Mouse (Mus musculus): ENCODE measurements around the gene Gprc5b.
A peak's percentile ranks its signal among the peaks of the same experiment; 100 is the strongest.

The Gprc5b gene

GRCm38 (mm10) chr7:118983961-118984360 lies 11.1 kb downstream of the Gprc5b start:
- Histone ChIP-seq H3K9me3 (ENCODE audit: low read length) (no peaks in the 10 kb centered on the region), H3K4me3 (replicated peaks; ENCODE audit: low read length) (peak overlapping the region; percentile 49), H3K4me1 (replicated peaks; ENCODE audit: low read depth, low read length) (peaks cover 44% of the 10 kb centered on the region), H3K27me3 (ENCODE audit: insufficient read depth, low read length) (0 out of 2 replicates have a peak, but pooled peaks cover 5% of the 10 kb centered on the region), H3K36me3 (ENCODE audit: insufficient read depth, low read length) (peaks cover 46% of the 10 kb centered on the region)
- TF ChIP-seq NANOG (IDR thresholded peaks at IDR 0.05; ENCODE audit: borderline replicate concordance, low read length), result no peak
- TF ChIP-seq POU5F1 (IDR thresholded peaks at IDR 0.05; ENCODE audit: borderline replicate concordance, low read length), result no peak
- TF ChIP-seq CTCF (conservative IDR thresholded peaks at IDR 0.05; ENCODE audit: low read length), result no peak

DNA sequence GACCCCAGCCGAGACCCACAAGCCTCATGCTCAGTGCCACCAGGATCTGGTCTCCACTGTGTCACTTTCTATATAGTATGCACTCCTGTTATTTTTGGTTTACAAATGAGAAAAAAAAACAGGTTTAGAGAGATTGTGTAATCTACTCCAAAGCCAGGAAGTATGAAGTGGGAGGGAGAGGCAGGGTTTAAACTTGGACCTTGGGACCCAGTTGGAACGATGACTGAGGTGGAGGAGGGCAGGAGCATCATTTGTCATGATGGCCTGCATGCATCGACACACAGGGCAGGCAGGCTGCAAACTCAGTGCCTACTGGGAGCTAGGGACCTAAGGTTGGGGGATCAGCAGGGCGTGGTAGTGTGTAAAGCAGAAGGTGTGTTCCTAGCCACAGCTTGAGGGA lies 12.4 kb downstream of the Gprc5b start:
- peaks cover 58% of the 10 kb centered on the region for H3K36me3 ChIP-seq (ENCODE audit: insufficient read depth, low read length)
- H3K4me3 ChIP-seq (replicated peaks; ENCODE audit: low read length), result no peak overlapping the region
- peaks cover 49% of the 10 kb centered on the region for H3K4me1 ChIP-seq (replicated peaks; ENCODE audit: low read depth, low read length)
- no peaks in the 10 kb centered on the region for H3K9me3 ChIP-seq (ENCODE audit: low read length)
- H3K27me3 ChIP-seq (ENCODE audit: insufficient read depth, low read length), result 0 out of 2 replicates have a peak, but pooled peaks cover 2% of the 10 kb centered on the region
- no peak for TF ChIP-seq CTCF (conservative IDR thresholded peaks at IDR 0.05; ENCODE audit: low read length)
- no peak for TF ChIP-seq POU5F1 (IDR thresholded peaks at IDR 0.05; ENCODE audit: borderline replicate concordance, low read length)
- TF ChIP-seq NANOG (IDR thresholded peaks at IDR 0.05; ENCODE audit: borderline replicate concordance, low read length), result no peak

DNA sequence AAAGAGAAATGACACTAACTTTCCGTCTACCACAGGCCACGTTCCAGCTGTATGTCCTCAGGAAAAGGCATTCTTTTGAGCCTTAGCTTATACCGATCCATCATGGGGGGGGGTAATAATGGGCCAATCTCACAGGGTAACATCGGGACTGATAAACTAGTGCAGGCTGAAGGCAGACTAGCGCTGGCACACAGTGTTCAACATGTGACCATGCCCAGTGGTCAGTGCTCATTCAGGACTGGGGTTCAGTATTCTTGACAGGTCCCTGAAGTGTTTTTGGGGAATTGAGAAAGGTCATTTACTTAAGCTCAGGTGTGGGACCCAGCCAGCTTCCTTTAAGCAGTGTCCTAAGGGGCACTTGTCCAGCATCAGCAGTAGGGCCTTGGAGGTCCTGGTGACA lies 13.2 kb downstream of the Gprc5b start:
- Histone ChIP-seq H3K27me3 (ENCODE audit: insufficient read depth, low read length) (no peaks in the 10 kb centered on the region), H3K4me3 (replicated peaks; ENCODE audit: low read length) (no peak overlapping the region), H3K36me3 (ENCODE audit: insufficient read depth, low read length) (peaks cover 63% of the 10 kb centered on the region), H3K4me1 (replicated peaks; ENCODE audit: low read depth, low read length) (peaks cover 49% of the 10 kb centered on the region), H3K9me3 (ENCODE audit: low read length) (no peaks in the 10 kb centered on the region)
- TF ChIP-seq POU5F1 (IDR thresholded peaks at IDR 0.05; ENCODE audit: borderline replicate concordance, low read length), result no peak
- no peak for TF ChIP-seq CTCF (conservative IDR thresholded peaks at IDR 0.05; ENCODE audit: low read length)
- no peak for TF ChIP-seq NANOG (IDR thresholded peaks at IDR 0.05; ENCODE audit: borderline replicate concordance, low read length)

DNA sequence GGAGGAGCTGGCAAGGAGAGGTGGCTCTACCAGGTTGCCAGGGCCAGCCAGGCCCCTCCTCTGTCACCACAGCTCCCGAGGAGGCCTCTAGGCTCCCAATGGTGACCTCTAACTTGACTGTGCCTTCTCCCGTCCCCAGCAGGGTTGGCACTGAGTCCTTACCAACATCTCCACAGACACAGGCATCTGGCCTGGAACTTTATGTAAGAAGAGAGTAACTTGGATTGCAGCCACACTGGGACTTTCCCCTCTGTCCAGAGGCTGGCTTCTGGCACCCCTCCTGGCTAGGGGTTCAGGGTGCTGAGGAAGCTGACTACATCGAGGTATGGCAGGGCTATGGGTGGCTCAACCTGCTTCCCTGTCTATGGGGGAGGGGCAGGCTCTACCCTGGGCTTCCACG lies 13.7 kb downstream of the Gprc5b start:
- Histone ChIP-seq H3K9me3 (ENCODE audit: low read length) (no peaks in the 10 kb centered on the region), H3K4me3 (replicated peaks; ENCODE audit: low read length) (no peak overlapping the region), H3K36me3 (ENCODE audit: insufficient read depth, low read length) (peaks cover 65% of the 10 kb centered on the region), H3K4me1 (replicated peaks; ENCODE audit: low read depth, low read length) (peaks cover 52% of the 10 kb centered on the region), H3K27me3 (ENCODE audit: insufficient read depth, low read length) (no peaks in the 10 kb centered on the region)
- TF ChIP-seq NANOG (IDR thresholded peaks at IDR 0.05; ENCODE audit: borderline replicate concordance, low read length), result no peak
- no peak for TF ChIP-seq CTCF (conservative IDR thresholded peaks at IDR 0.05; ENCODE audit: low read length)
- TF ChIP-seq POU5F1 (IDR thresholded peaks at IDR 0.05; ENCODE audit: borderline replicate concordance, low read length), result no peak

GRCm38 (mm10) chr7:118979708-118980107 lies 15.3 kb downstream of the Gprc5b start:
- H3K9me3 ChIP-seq (ENCODE audit: low read length), result no peaks in the 10 kb centered on the region
- H3K36me3 ChIP-seq (ENCODE audit: insufficient read depth, low read length), result peaks cover 81% of the 10 kb centered on the region
- H3K4me1 ChIP-seq (replicated peaks; ENCODE audit: low read depth, low read length), result peaks cover 44% of the 10 kb centered on the region
- H3K4me3 ChIP-seq (replicated peaks; ENCODE audit: low read length), result no peak overlapping the region
- TF ChIP-seq POU5F1 (IDR thresholded peaks at IDR 0.05; ENCODE audit: borderline replicate concordance, low read length) (no peak), CTCF (conservative IDR thresholded peaks at IDR 0.05; ENCODE audit: low read length) (no peak), NANOG (IDR thresholded peaks at IDR 0.05; ENCODE audit: borderline replicate concordance, low read length) (no peak)
- no peaks in the 10 kb centered on the region for H3K27me3 ChIP-seq (ENCODE audit: insufficient read depth, low read length)

DNA sequence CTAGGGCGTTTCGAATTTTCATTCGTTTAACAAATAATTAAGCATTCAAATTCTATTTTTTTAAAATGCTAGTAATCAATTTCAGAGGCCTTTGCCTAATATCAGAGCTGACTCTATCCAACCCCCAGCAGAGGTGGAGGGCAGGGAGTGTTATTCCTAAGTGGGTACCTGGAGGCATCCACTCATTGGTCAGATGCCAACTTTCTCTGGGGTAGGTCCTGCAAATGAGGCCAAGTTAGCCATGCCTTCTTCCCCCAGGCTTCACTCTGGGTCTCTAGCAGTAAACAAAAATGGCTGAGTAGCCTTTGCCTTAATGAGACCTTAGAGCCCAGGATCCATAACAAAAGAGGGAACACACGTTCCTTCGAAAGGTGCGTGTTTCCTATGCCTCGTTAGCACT lies 15.9 kb downstream of the Gprc5b start:
- Histone ChIP-seq H3K4me3 (replicated peaks; ENCODE audit: low read length) (no peak overlapping the region), H3K9me3 (ENCODE audit: low read length) (no peaks in the 10 kb centered on the region), H3K27me3 (ENCODE audit: insufficient read depth, low read length) (no peaks in the 10 kb centered on the region), H3K4me1 (replicated peaks; ENCODE audit: low read depth, low read length) (peaks cover 38% of the 10 kb centered on the region), H3K36me3 (ENCODE audit: insufficient read depth, low read length) (peaks cover 84% of the 10 kb centered on the region)
- no peak for TF ChIP-seq POU5F1 (IDR thresholded peaks at IDR 0.05; ENCODE audit: borderline replicate concordance, low read length)
- no peak for TF ChIP-seq NANOG (IDR thresholded peaks at IDR 0.05; ENCODE audit: borderline replicate concordance, low read length)
- no peak for TF ChIP-seq CTCF (conservative IDR thresholded peaks at IDR 0.05; ENCODE audit: low read length)

DNA sequence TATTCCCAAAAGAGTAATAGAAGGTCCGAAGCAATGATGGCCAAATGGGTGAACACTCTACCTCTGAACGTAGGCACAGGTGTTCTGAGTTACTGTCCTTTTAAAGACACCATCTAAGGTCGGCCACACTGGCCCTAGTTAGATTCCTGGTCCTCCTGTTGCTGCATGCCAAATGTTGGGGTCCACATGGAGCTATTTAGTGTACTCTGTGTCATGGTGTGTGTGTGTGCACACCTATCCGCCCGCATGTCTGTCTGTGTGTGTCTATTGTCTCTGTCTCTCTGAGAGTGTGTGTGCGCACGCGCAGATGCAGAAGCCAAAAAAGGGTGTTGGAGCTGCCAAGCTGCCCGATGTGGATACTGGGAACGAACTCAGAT lies 17.9 kb downstream of the Gprc5b start:
- no peaks in the 10 kb centered on the region for H3K27me3 ChIP-seq (ENCODE audit: insufficient read depth, low read length)
- H3K4me3 ChIP-seq (replicated peaks; ENCODE audit: low read length), result no peak overlapping the region
- peaks cover 43% of the 10 kb centered on the region for H3K4me1 ChIP-seq (replicated peaks; ENCODE audit: low read depth, low read length)
- H3K9me3 ChIP-seq (ENCODE audit: low read length), result no peaks in the 10 kb centered on the region
- peaks cover 70% of the 10 kb centered on the region for H3K36me3 ChIP-seq (ENCODE audit: insufficient read depth, low read length)
- TF ChIP-seq NANOG (IDR thresholded peaks at IDR 0.05; ENCODE audit: borderline replicate concordance, low read length), result no peak

DNA sequence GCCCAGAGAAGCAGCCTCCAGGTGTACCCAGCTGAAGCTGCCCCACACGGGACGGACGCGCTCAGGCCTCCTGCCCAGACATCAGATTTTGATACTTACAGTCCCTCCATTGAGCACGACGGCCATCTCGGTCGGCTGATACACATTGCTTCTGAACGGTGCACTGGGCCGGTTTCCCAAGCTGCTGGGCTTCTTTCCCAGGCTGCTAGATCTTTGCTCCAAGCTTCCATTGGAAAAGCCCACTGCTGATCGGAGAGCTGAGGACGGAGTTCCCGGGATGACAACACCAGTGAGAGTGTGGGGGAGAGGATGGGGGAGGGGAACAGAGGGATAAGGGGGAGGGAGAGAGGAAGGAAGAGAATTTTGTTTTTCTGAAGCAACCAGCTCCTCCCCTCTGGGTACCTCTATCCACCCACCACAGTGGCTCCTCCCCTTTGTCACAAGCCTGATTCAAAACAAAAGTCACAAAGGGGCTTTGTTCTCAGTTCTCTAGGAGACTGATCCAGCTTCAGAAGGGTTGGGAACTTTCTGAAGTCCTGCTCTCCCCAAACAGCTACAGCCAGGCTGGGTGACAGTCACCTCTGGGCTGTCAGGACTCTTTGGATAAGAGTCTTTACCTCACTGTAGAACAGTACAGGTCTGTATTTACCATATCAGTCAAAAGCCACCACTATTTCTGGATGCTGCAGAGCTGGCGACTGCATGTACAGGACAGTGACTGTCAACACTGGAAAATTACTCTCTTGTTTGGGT lies 18.4 kb downstream of the Gprc5b start:
- no peak overlapping the region; the same call in 1 of the 2 replicates for H3K4me3 ChIP-seq (replicated peaks; ENCODE audit: low read length)
- H3K9me3 ChIP-seq (ENCODE audit: low read length), result no peaks in the 10 kb centered on the region
- TF ChIP-seq CTCF (conservative IDR thresholded peaks at IDR 0.05; ENCODE audit: low read length), result no peak
- TF ChIP-seq NANOG (IDR thresholded peaks at IDR 0.05; ENCODE audit: borderline replicate concordance, low read length), result no peak
- TF ChIP-seq POU5F1 (IDR thresholded peaks at IDR 0.05; ENCODE audit: borderline replicate concordance, low read length), result no peak
- H3K27me3 ChIP-seq (ENCODE audit: insufficient read depth, low read length), result no peaks in the 10 kb centered on the region
- peaks cover 49% of the 10 kb centered on the region for H3K4me1 ChIP-seq (replicated peaks; ENCODE audit: low read depth, low read length)
- peaks cover 64% of the 10 kb centered on the region for H3K36me3 ChIP-seq (ENCODE audit: insufficient read depth, low read length)

DNA sequence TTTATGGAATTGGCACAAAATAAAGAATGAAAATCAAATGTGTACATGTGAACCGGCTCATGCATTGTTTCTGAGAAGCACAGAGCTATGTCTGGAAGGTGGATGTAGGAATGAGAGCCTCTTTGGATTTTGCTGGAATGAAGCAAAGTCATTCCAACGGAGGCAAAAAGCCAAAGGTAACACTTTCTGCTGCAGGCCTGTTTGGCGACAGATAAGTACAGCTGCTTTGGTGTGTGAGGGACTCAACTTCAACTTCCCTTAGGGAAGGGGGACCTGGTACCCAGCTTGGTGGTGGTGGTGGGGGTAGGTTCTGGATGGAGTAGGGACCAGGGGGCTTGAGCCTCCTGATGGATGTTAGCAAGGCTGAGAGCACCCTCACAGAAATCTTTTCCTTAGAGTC lies 19.2 kb downstream of the Gprc5b start:
- Histone ChIP-seq H3K27me3 (ENCODE audit: insufficient read depth, low read length) (no peaks in the 10 kb centered on the region), H3K9me3 (ENCODE audit: low read length) (no peaks in the 10 kb centered on the region), H3K4me3 (replicated peaks; ENCODE audit: low read length) (no peak overlapping the region), H3K36me3 (ENCODE audit: insufficient read depth, low read length) (peaks cover 57% of the 10 kb centered on the region), H3K4me1 (replicated peaks; ENCODE audit: low read depth, low read length) (peaks cover 56% of the 10 kb centered on the region)
- TF ChIP-seq CTCF (conservative IDR thresholded peaks at IDR 0.05; ENCODE audit: low read length) (no peak), POU5F1 (IDR thresholded peaks at IDR 0.05; ENCODE audit: borderline replicate concordance, low read length) (no peak), NANOG (IDR thresholded peaks at IDR 0.05; ENCODE audit: borderline replicate concordance, low read length) (no peak)

All from E14TG2a.4 (cell line).